Mouse (Mus musculus) ovary, adult 18-20 months (tissue): ENCODE measurements at regions not wholly inside any gene's neighbourhood (a gene's known extent, or its start where the extent isn't known, plus 50 kb on each side); places are given as distances from the start of the nearest gene placed in this dataset.

Experiments
- DNase-seq: peaks from one replicate; pipeline ENCODE4 v3.0.0; 2022; ENCODE audit warnings: low spot score, mixed read lengths

DNA sequence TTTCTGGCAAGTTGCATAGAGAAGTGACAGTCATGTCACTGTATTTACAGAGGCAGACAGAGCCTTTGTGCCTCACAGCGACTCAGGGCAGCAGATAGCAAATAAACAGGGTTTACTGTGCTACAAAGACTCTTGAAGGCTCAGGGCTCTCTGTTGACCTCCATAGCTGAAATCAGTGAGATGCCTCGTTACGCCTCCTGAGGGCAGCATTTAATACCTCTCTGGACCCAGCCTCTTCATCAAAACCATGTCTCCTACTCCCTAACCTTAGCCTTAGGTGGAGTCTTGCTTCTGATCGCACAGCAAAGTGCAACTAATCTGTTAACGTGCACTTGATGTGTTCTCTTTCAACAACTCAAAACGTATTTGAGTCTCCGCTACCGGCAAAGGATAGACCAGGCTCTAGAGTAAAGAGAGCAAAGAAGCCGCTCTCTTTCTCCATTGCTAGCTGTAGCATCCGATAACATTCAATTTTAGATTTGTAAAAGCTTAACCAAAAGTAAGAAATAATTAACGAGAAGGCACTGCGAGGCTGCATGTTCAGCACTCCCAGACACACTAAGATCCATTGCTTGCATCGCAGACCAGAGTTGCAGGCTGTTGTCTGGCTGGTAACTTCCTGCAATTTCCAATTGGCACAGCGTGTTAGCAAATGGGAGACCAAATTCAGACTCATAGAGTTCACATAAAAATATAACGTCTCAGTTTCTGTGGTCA is 101.1 kb upstream of the Man2a1 start:
- DNase-seq = no peak

DNA sequence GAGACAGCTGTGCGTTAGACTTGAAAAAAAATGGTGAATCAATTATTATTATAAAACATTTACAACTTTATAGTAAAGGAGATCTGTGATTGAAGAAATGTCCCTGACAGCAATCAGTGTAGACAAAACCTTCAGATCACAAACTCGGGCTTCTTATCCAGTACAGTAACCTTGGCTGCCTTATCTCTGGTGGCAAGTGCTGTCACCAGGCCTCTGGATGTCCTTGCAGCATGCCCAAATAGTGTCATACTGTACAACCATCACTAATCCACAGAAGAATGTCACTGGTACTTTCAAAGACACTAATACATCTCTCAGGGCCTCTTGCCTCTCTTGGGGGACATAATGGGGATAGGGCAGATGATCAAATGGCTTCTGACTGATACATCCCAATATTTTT is 98.2 kb upstream of the Man2a1 start:
- DNase-seq = no peak

DNA sequence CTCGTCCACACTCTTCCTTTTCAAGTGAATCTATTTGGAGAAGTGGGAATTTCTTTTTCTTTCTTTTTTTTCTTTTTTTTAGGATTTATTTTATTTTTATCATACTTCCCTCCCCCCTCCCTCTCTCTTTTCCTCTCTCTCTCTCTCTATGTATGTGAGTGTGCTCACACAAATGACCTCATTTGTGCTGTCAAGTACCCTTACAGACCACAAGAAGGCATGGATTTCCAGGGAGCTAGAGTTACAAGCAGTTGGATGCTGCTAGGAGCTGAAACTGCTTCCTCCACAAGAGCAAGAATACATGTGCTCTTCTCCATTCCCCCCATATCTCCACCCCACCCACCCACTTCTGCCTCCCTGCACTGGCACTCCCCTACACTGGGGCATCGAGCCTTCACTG is 94.6 kb upstream of the Man2a1 start:
- no peak for DNase-seq

DNA sequence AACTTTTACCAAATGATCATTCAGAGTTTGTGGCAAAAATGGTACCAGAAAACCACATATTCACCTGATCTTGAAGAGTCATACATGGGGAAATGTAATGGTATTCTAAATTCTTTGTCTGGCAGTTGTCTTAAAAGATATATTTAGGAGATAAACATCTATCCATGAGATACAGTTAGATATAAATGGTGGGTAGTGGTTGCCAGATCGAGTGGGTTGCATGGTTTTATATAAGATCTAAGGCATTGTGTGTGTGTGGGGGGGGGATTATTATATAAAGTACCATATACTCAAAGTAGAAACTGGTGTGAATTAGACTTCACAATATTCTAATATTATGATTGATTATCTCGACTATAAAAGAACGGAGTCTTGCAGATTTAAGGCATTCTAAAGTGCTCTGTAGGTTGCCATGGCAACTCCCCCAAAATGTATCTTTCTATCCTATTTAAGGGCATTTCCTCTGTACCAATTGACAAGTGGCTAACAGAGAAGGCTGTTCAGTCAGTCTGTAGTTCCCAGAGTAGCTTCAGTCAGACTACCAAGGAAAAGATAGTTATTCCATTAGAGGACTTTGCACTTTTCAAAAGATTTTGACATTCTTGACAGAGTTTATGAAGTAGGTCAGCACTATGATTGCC is 89.3 kb upstream of the Man2a1 start:
- no peak for DNase-seq

DNA sequence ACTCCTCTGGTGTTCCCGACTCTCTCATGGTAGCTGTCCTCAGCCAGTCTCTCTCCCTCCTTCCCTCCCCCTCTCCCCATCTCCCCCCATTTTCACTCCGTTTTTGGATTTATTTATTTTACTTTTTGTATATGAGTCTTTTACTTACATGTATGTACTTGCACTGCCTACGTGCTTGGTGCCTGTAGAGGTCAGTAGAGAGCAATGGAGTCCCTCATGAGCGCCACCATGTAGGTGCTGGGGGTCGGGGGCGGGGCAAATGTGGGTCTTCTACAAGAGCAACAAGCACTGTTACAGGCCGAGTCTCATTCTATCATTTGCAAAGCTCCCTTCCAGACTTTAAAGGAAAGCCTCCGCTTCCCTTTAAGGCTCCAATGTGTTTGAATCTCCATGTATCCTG is 78.3 kb upstream of the Man2a1 start:
- no peak for DNase-seq

DNA sequence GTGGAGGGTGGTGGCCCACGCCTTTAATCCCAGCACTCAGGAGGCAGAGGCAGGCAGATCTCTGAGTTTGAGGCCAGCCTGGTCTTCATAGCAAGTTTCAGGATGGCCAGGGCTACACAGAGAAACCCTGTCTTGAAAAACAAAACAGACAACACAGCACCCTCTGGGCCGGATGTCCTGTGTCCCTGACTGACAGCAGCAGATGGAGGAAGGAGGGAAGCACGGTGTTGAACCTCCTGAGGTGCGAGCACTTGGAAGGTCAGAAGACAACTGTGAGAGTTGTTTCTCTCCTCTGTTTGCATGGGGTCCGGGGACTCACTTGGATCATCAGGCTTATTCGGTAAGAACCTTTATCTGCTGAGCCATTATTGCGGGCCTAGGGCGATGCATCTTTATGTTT is 76.6 kb upstream of the Man2a1 start:
- no peak for DNase-seq

DNA sequence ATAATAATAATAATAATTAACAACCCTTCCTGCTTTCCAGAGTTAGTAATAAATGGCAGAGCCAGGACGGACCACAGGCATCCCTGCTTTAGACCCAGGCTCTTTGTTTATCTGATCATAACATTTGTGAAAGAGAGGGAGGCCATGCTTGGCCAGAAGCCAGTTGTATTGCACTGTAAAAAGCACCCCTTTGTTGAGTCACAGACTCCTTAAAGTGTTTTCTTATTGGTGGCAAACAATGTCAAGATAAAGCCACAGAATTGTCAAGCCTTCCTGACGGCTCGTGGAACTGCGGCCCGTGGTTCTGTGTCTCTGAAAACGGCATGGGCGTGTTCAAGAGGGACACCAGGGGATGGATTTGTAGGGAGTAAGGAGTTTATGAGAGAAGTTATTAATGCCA is 72.7 kb upstream of the Man2a1 start:
- no peak for DNase-seq

DNA sequence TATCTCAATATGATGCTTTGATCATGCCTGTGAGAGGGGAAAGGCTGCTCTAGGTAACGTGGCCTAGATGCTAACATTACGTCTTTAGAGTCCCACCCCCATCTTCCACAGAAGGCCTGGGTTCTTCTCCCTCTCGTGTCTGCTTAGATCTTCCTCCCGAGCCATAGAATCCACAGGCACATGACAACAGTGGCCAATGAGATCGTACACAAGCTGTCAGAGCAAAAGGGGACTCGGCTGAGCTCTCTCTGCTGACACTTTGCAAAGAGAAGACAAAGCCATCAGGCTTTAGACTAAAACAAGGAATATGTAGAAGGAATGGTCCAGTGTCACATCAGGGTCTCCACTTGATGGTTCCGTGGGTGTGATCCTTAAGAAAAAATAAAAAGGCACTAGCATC is 72.1 kb upstream of the Man2a1 start:
- no peak for DNase-seq

DNA sequence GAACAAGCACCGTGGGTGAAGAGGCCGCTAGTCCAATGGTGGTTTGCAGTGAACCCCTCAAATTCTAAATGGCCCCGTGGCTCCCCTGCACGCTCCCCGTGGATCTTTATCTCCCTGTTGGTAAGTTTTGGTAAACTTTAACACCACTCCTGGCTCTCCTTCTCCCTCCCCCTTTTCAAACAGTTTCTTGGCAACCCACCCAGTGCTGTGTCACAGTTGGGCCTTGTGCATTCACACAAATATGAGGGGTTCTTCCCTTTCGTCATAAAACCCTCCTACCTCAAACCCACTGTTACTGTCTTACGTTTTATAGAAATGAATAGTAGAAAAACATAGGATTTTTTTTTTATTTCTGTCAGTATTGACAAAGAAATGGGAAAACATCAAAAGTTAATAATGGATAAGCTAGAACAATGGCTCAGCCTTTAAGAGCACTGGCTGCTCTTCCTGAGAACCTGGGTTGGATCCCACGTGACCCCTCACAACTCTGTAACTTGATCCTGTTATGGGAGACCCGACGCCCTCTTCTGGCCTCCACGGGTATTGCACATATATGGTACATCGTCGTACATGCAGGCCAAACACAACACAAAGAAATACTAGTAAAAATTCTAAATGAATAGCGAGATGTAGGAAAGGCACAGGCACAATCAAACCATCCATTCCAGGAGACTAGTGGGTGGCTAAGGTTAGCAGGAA is 71.1 kb upstream of the Man2a1 start:
- DNase-seq = no peak

DNA sequence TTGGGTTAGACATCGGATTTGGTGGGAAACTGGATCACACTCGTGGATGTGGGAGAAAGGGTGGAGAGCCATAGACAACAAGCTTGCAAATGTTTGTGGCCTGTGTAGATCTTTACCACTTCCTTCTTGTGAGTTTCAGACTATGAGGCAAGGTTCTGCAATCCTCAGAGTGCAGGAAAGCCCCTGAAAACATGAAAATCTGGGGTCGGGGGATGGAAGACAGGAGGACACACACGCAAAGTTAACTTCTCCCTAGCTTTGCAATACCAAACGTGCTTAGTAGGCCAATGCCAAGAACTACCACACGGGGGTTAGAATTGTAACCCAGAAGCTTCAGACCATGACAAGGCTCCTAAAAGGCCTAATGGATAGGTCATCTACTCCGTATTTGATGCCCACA is 69.4 kb upstream of the Man2a1 start:
- no peak for DNase-seq

DNA sequence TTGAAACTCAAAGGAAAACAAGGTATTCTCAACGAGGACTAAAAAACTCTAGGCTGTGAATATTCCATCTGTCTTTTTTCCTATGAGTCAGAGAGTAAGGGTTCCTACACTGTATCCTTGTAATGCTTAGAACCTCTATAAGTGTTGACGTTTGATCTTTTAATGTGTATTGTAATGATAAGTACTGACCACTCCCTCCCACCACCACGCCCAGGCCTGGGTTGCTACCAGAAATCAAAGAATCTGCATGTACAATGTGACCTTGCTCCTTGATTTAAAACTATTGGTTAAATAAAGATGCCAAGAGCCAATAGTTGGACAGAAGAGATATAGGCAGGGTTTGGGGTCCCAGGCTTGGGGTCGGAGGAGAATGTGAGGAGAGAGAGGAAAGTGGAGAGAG is 66.2 kb upstream of the Man2a1 start:
- DNase-seq = no peak

DNA sequence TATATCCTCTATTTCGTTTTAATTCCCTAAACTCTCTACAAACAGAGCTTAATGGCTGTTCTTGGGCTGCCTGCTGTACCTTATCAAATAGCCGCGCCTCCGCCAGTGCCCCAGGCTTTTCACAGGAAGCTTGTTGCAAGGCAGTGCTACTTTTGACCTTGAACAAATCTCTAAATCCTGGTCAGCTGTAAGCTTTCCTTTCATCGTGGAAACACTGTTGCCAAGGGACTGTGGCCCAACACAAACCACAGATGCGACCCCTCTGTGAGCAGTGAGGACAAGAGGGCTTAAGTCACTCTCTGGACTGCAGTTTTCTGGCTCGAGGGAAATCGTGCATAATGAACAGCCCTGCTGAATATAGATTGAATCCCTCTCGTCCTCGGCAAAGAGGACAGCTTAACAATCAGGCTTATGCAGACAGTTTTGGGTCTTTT is 62.0 kb upstream of the Man2a1 start:
- DNase-seq = peak; percentile 64

DNA sequence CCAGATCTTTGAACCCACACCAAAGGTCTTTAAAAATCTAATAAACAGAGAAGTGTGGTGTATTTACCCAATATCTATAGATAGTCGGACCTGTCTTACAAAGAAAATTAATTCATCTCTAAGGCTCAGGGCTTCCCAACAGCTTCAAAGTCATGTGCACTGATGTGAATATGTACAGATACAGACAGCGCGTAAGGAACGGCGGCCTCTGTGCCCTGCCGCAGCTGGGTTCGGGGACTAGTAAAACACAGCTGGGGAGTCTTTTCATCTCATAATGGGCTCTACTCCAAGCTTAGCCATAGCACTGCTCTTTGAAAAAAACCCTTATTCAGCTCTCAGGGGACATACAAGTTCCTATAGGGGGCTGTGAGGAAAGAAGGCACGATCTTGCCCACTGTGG is 60.1 kb upstream of the Man2a1 start:
- DNase-seq = no peak

DNA sequence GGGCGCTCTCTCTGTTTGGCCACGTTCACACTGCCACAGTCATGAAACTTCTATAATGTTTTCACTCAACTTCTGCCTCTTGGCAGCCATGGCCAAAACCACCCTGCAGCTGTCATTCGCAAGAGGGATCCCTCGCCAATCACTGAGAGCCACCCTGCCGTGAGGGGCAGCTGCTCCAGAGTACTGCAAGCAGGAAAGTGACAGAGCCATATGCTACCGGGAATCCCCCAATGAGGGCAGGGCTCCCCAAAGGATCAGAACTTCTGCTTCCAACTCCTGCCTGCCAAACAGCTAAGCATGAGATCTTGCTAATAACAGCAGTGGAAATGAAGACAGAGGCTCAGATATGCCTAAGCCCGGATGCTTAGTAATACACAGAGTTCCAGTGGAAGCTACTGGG is 52.0 kb upstream of the Man2a1 start:
- DNase-seq = no peak

DNA sequence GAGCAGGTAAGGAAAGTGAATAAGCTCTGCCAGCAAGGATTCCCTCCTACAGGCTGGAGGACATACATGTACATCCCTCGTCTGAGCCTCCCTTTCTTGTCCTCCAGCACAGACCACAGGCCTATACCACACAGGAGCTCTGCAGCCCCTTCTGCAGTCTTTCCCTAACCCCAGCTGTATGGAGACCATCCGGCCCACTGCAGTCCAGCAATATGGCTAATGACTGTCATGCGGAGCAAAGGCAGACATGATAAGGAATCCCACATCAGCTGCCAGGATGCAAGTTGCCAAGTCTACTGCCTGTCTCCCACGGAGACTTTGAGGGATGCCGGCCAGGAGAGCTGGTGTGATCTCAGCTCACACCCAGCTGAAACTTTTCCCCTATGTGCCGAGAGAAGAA is 50.5 kb upstream of the Man2a1 start:
- DNase-seq = no peak
